Mouse (Mus musculus): ENCODE results near the gene Fam227b. TPM values are rescaled to one million over a fixed set of nuclear protein-coding genes. Genes with fewer than 3 reads are reported as not detected.

Fam227b gene
- total and polyA plus RNA-seq, 2 experiments from 2014 or later, result not detected

- no peak for DNase-seq (ENCODE audit: low spot score)
- no peaks in the 10 kb centered on the region for H3K9me3 ChIP-seq (ENCODE audit: low read length)
- no peaks in the 10 kb centered on the region for H3K4me1 ChIP-seq (ENCODE audit: insufficient read depth, low read length)
- no peak overlapping the region for H3K9ac ChIP-seq (replicated peaks; ENCODE audit: low read length, poor library complexity, severe bottlenecking)
- no peak overlapping the region for H3K27ac ChIP-seq (ENCODE audit: low read depth, low read length)
- 92% methylated on average over 3 of the region's 3 CpGs for WGBS
- H3K4me2 ChIP-seq (ENCODE audit: low read depth, low read length, poor library complexity, severe bottlenecking), result no peak overlapping the region
- TF ChIP-seq CTCF (IDR thresholded peaks at IDR 0.05), result no peak
- H3K27me3 ChIP-seq (ENCODE audit: insufficient read depth, low read length), result no peaks in the 10 kb centered on the region
- ATAC-seq (ENCODE audit: low FRiP score), result no peak
- no peak overlapping the region for H3K4me3 ChIP-seq (ENCODE audit: low read depth, low read length)
- H3K36me3 ChIP-seq (ENCODE audit: insufficient read depth, low read length), result no peaks in the 10 kb centered on the region
Observed at GRCm38 (mm10) chr2:126065303-126065856, 86.4 kb downstream of the Fam227b start.

GRCm38 (mm10) chr2:126064814-126065213, 87.0 kb downstream of the Fam227b start:
- no peaks in the 10 kb centered on the region for H3K27me3 ChIP-seq (ENCODE audit: insufficient read depth, low read length)
- no peaks in the 10 kb centered on the region for H3K36me3 ChIP-seq (ENCODE audit: insufficient read depth, low read length)
- no peaks in the 10 kb centered on the region for H3K4me1 ChIP-seq (ENCODE audit: insufficient read depth, low read length)
- DNase-seq (ENCODE audit: low spot score), result no peak
- no peak overlapping the region for H3K9ac ChIP-seq (replicated peaks; ENCODE audit: low read length, poor library complexity, severe bottlenecking)
- no peaks in the 10 kb centered on the region for H3K9me3 ChIP-seq (ENCODE audit: low read length)
- H3K27ac ChIP-seq (ENCODE audit: low read depth, low read length), result no peak overlapping the region
- H3K4me2 ChIP-seq (ENCODE audit: low read depth, low read length, poor library complexity, severe bottlenecking), result no peak overlapping the region
- 35% methylated on average over 2 of the region's 2 CpGs for WGBS
- TF ChIP-seq CTCF (IDR thresholded peaks at IDR 0.05), result no peak
- no peak for ATAC-seq (ENCODE audit: low FRiP score)
- H3K4me3 ChIP-seq (ENCODE audit: low read depth, low read length), result no peak overlapping the region

- no peaks in the 10 kb centered on the region for H3K9me3 ChIP-seq (ENCODE audit: low read length)
- no peaks in the 10 kb centered on the region for H3K4me1 ChIP-seq (ENCODE audit: insufficient read depth, low read length)
- WGBS, result 80% methylated on average over 7 of the region's 7 CpGs
- H3K36me3 ChIP-seq (ENCODE audit: insufficient read depth, low read length), result no peaks in the 10 kb centered on the region
- H3K27me3 ChIP-seq (ENCODE audit: insufficient read depth, low read length), result no peaks in the 10 kb centered on the region
- H3K9ac ChIP-seq (replicated peaks; ENCODE audit: low read length, poor library complexity, severe bottlenecking), result no peak overlapping the region
- H3K27ac ChIP-seq (ENCODE audit: low read depth, low read length), result no peak overlapping the region
- no peak overlapping the region for H3K4me2 ChIP-seq (ENCODE audit: low read depth, low read length, poor library complexity, severe bottlenecking)
- H3K4me3 ChIP-seq (ENCODE audit: low read depth, low read length), result no peak overlapping the region
- no peak for TF ChIP-seq CTCF (IDR thresholded peaks at IDR 0.05)
- ATAC-seq (ENCODE audit: low FRiP score), result no peak
- DNase-seq (ENCODE audit: low spot score), result no peak
Observed at GRCm38 (mm10) chr2:126062876-126063275, 88.9 kb downstream of the Fam227b start.

GRCm38 (mm10) chr2:126061037-126061773, 90.6 kb downstream of the Fam227b start:
- TF ChIP-seq CTCF (IDR thresholded peaks at IDR 0.05), result no peak
- no peak overlapping the region for H3K4me2 ChIP-seq (ENCODE audit: low read depth, low read length, poor library complexity, severe bottlenecking)
- no peak overlapping the region for H3K9ac ChIP-seq (replicated peaks; ENCODE audit: low read length, poor library complexity, severe bottlenecking)
- H3K36me3 ChIP-seq (ENCODE audit: insufficient read depth, low read length), result no peaks in the 10 kb centered on the region
- H3K9me3 ChIP-seq (ENCODE audit: low read length), result no peaks in the 10 kb centered on the region
- no peak for ATAC-seq (ENCODE audit: low FRiP score)
- no peaks in the 10 kb centered on the region for H3K27me3 ChIP-seq (ENCODE audit: insufficient read depth, low read length)
- H3K4me1 ChIP-seq (ENCODE audit: insufficient read depth, low read length), result no peaks in the 10 kb centered on the region
- H3K4me3 ChIP-seq (ENCODE audit: low read depth, low read length), result no peak overlapping the region
- 61% methylated on average over 17 of the region's 17 CpGs for WGBS
- DNase-seq (ENCODE audit: low spot score), result no peak
- no peak overlapping the region for H3K27ac ChIP-seq (ENCODE audit: low read depth, low read length)

- H3K4me1 ChIP-seq (ENCODE audit: insufficient read depth, low read length), result no peaks in the 10 kb centered on the region
- no peaks in the 10 kb centered on the region for H3K36me3 ChIP-seq (ENCODE audit: insufficient read depth, low read length)
- H3K27ac ChIP-seq (ENCODE audit: low read depth, low read length), result no peak overlapping the region
- no peak overlapping the region for H3K4me2 ChIP-seq (ENCODE audit: low read depth, low read length, poor library complexity, severe bottlenecking)
- H3K4me3 ChIP-seq (ENCODE audit: low read depth, low read length), result no peak overlapping the region
- DNase-seq (ENCODE audit: low spot score) (no peak), ATAC-seq (ENCODE audit: low FRiP score) (no peak)
- no peak for TF ChIP-seq CTCF (IDR thresholded peaks at IDR 0.05)
- H3K27me3 ChIP-seq (ENCODE audit: insufficient read depth, low read length), result no peaks in the 10 kb centered on the region
- WGBS, result 64% methylated on average over 4 of the region's 4 CpGs
- H3K9me3 ChIP-seq (ENCODE audit: low read length), result no peaks in the 10 kb centered on the region
- H3K9ac ChIP-seq (replicated peaks; ENCODE audit: low read length, poor library complexity, severe bottlenecking), result no peak overlapping the region
Observed at GRCm38 (mm10) chr2:126060595-126060994, 91.2 kb downstream of the Fam227b start.

- Histone ChIP-seq H3K9me3 (ENCODE audit: low read length) (no peaks in the 10 kb centered on the region), H3K4me3 (ENCODE audit: low read depth, low read length) (no peak overlapping the region), H3K4me2 (ENCODE audit: low read depth, low read length, poor library complexity, severe bottlenecking) (no peak overlapping the region), H3K27ac (ENCODE audit: low read depth, low read length) (no peak overlapping the region), H3K27me3 (ENCODE audit: insufficient read depth, low read length) (no peaks in the 10 kb centered on the region), H3K36me3 (ENCODE audit: insufficient read depth, low read length) (no peaks in the 10 kb centered on the region), H3K9ac (replicated peaks; ENCODE audit: low read length, poor library complexity, severe bottlenecking) (no peak overlapping the region), H3K4me1 (ENCODE audit: insufficient read depth, low read length) (no peaks in the 10 kb centered on the region)
- no peak for TF ChIP-seq CTCF (IDR thresholded peaks at IDR 0.05)
- ATAC-seq (ENCODE audit: low FRiP score) (no peak), DNase-seq (ENCODE audit: low spot score) (no peak)
- 80% methylated on average over 5 of the region's 5 CpGs for WGBS
Observed at GRCm38 (mm10) chr2:126053657-126054056, 98.1 kb downstream of the Fam227b start.

Measured in midbrain, postnatal 0 days (tissue).